Mouse (Mus musculus): ENCODE measurements around the gene Olfr770. TPM values are rescaled to one million over a fixed set of nuclear protein-coding genes. Genes with fewer than 3 reads are reported as not detected.
"Not testable (repeated sequence)": the region's sequence is repeated elsewhere in the genome, so short reads cannot be mapped to it uniquely, and the experiment has no call there.

Gene Olfr770
- not detected in 2 replicates for total RNA-seq (2015)
- not detected in 2 replicates for total RNA-seq (2017)

- ATAC-seq (replicated peaks; ENCODE audit: poor library complexity): no peak
These were observed at the start of gene Olfr770 for GRCm38 (mm10) chr10:129138898-129139297. Olfr770 (minus strand) TSS chr10:129138998.

GRCm38 (mm10) chr10:129187319-129187718, 48.5 kb upstream of the Olfr770 start, which contains the start of gene Olfr773:
Olfr773 (minus strand) TSS chr10:129187419.
- not testable (repeated sequence) for ATAC-seq (replicated peaks; ENCODE audit: poor library complexity)

GRCm38 (mm10) chr10:129177821-129178220, 39.0 kb upstream of the Olfr770 start, which contains the start of gene Olfr772:
Olfr772 (minus strand) TSS chr10:129177921.
- ATAC-seq (replicated peaks; ENCODE audit: poor library complexity): not testable (repeated sequence)

GRCm38 (mm10) chr10:129164651-129165050, 25.9 kb upstream of the Olfr770 start, which contains the start of gene Olfr771:
Olfr771 (minus strand) TSS chr10:129164751.
- ATAC-seq (replicated peaks; ENCODE audit: poor library complexity): no peak

GRCm38 (mm10) chr10:129117761-129118160, 21.0 kb downstream of the Olfr770 start, which contains the start of gene Olfr769:
Olfr769 (minus strand) TSS chr10:129117861.
- no peak for ATAC-seq (replicated peaks; ENCODE audit: poor library complexity)

- ATAC-seq (replicated peaks; ENCODE audit: poor library complexity): peak; percentile 53
These were observed 23.7 kb downstream of the Olfr770 start for GRCm38 (mm10) chr10:129115146-129115545.

GRCm38 (mm10) chr10:129101231-129101630, 37.6 kb downstream of the Olfr770 start:
- no peak for ATAC-seq (replicated peaks; ENCODE audit: poor library complexity)

GRCm38 (mm10) chr10:129099275-129099674, 39.5 kb downstream of the Olfr770 start, which contains the start of gene Olfr768:
Olfr768 (minus strand) TSS chr10:129099375.
- no peak for ATAC-seq (replicated peaks; ENCODE audit: poor library complexity)

GRCm38 (mm10) chr10:129082810-129083209, 56.0 kb downstream of the Olfr770 start, which contains the start of gene Olfr767:
Olfr767 (minus strand) TSS chr10:129082910.
- ATAC-seq (replicated peaks; ENCODE audit: poor library complexity): not testable (repeated sequence)

Other genes starting within 250 kb of the Olfr770 start
- gene Gdf11, start 247.3 kb downstream of the Olfr770 start, total RNA-seq (2015): 0.07 TPM in 1 of 2 replicates, not detected in the other
- gene Gdf11, start 247.3 kb downstream of the Olfr770 start, total RNA-seq (2017): 0.34 TPM in 1 of 2 replicates, not detected in the other
- gene Cd63, start 238.0 kb downstream of the Olfr770 start, total RNA-seq (2015): 210 and 275 TPM in 2 replicates
- 143 and 180 TPM in 2 replicates for gene Cd63, start 238.0 kb downstream of the Olfr770 start, total RNA-seq (2017)
- gene Rdh5, start 216.1 kb downstream of the Olfr770 start, total RNA-seq (2015): 0.90 and 15.7 TPM in 2 replicates
- 0.79 and 2.9 TPM in 2 replicates for gene Rdh5, start 216.1 kb downstream of the Olfr770 start, total RNA-seq (2017)
- gene Bloc1s1, start 215.0 kb downstream of the Olfr770 start, total RNA-seq (2015): 103 and 133 TPM in 2 replicates
- gene Bloc1s1, start 215.0 kb downstream of the Olfr770 start, total RNA-seq (2017): 65.7 and 106 TPM in 2 replicates
- 0.15 TPM in 1 of 2 replicates, not detected in the other for gene Itga7, start 205.2 kb downstream of the Olfr770 start, total RNA-seq (2015)
- gene Itga7, start 205.2 kb downstream of the Olfr770 start, total RNA-seq (2017): not detected in 2 replicates
- gene Mettl7b, start 178.0 kb downstream of the Olfr770 start, total RNA-seq (2015): not detected in 2 replicates
- not detected in 2 replicates for gene Mettl7b, start 178.0 kb downstream of the Olfr770 start, total RNA-seq (2017)
- gene Olfr9, start 149.6 kb downstream of the Olfr770 start, total RNA-seq (2015): not detected in 2 replicates
- gene Olfr9, start 149.6 kb downstream of the Olfr770 start, total RNA-seq (2017): not detected in 2 replicates
- not detected in 2 replicates for gene Olfr763, start 128.2 kb downstream of the Olfr770 start, total RNA-seq (2015)
- not detected in 2 replicates for gene Olfr763, start 128.2 kb downstream of the Olfr770 start, total RNA-seq (2017)
- not detected in 2 replicates for gene Olfr764-ps1, start 99.1 kb downstream of the Olfr770 start, total RNA-seq (2015)
- not detected in 2 replicates for gene Olfr764-ps1, start 99.1 kb downstream of the Olfr770 start, total RNA-seq (2017)
- not detected in 2 replicates for gene Olfr765, start 89.0 kb downstream of the Olfr770 start, total RNA-seq (2015)
- not detected in 2 replicates for gene Olfr765, start 89.0 kb downstream of the Olfr770 start, total RNA-seq (2017)
- gene Olfr766-ps1, start 70.0 kb downstream of the Olfr770 start, total RNA-seq (2015): not detected in 2 replicates
- gene Olfr766-ps1, start 70.0 kb downstream of the Olfr770 start, total RNA-seq (2017): not detected in 2 replicates
- not detected in 2 replicates for gene Olfr767, start 56.1 kb downstream of the Olfr770 start, total RNA-seq (2015)
- not detected in 2 replicates for gene Olfr767, start 56.1 kb downstream of the Olfr770 start, total RNA-seq (2017)
- gene Olfr768, start 39.6 kb downstream of the Olfr770 start, total RNA-seq (2015): not detected in 2 replicates
- not detected in 2 replicates for gene Olfr768, start 39.6 kb downstream of the Olfr770 start, total RNA-seq (2017)
- gene Olfr769, start 21.1 kb downstream of the Olfr770 start, total RNA-seq (2015): not detected in 2 replicates
- gene Olfr769, start 21.1 kb downstream of the Olfr770 start, total RNA-seq (2017): not detected in 2 replicates
- not detected in 2 replicates for gene Olfr771, start 25.8 kb upstream of the Olfr770 start, total RNA-seq (2015)
- not detected in 2 replicates for gene Olfr771, start 25.8 kb upstream of the Olfr770 start, total RNA-seq (2017)
- not detected in 2 replicates for gene Olfr772, start 38.9 kb upstream of the Olfr770 start, total RNA-seq (2015)
- gene Olfr772, start 38.9 kb upstream of the Olfr770 start, total RNA-seq (2017): not detected in 2 replicates
- gene Olfr773, start 48.4 kb upstream of the Olfr770 start, total RNA-seq (2015): not detected in 2 replicates
- gene Olfr773, start 48.4 kb upstream of the Olfr770 start, total RNA-seq (2017): not detected in 2 replicates
- gene Olfr774, start 97.2 kb upstream of the Olfr770 start, total RNA-seq (2015): not detected in 2 replicates
- not detected in 2 replicates for gene Olfr774, start 97.2 kb upstream of the Olfr770 start, total RNA-seq (2017)
- not detected in 2 replicates for gene Olfr775, start 109.4 kb upstream of the Olfr770 start, total RNA-seq (2015)
- gene Olfr775, start 109.4 kb upstream of the Olfr770 start, total RNA-seq (2017): not detected in 2 replicates
- not detected in 2 replicates for gene Olfr776, start 120.1 kb upstream of the Olfr770 start, total RNA-seq (2015)
- not detected in 2 replicates for gene Olfr776, start 120.1 kb upstream of the Olfr770 start, total RNA-seq (2017)
- gene Olfr777, start 132.5 kb upstream of the Olfr770 start, total RNA-seq (2015): not detected in 2 replicates
- gene Olfr777, start 132.5 kb upstream of the Olfr770 start, total RNA-seq (2017): not detected in 2 replicates
- gene Olfr780, start 179.1 kb upstream of the Olfr770 start, total RNA-seq (2015): not detected in 2 replicates
- gene Olfr780, start 179.1 kb upstream of the Olfr770 start, total RNA-seq (2017): not detected in 2 replicates
- gene Olfr781, start 189.9 kb upstream of the Olfr770 start, total RNA-seq (2015): not detected in 2 replicates
- gene Olfr781, start 189.9 kb upstream of the Olfr770 start, total RNA-seq (2017): not detected in 2 replicates
- gene Olfr782, start 209.9 kb upstream of the Olfr770 start, total RNA-seq (2015): not detected in 2 replicates
- not detected in 2 replicates for gene Olfr782, start 209.9 kb upstream of the Olfr770 start, total RNA-seq (2017)
- gene Olfr784, start 245.1 kb upstream of the Olfr770 start, total RNA-seq (2015): 0.29 and 0.35 TPM in 2 replicates
- 0.04 TPM in 1 of 2 replicates, not detected in the other for gene Olfr784, start 245.1 kb upstream of the Olfr770 start, total RNA-seq (2017)